Mouse (Mus musculus): Measurements from ENCODE around the gene Atxn1l.

The Atxn1l gene

DNA sequence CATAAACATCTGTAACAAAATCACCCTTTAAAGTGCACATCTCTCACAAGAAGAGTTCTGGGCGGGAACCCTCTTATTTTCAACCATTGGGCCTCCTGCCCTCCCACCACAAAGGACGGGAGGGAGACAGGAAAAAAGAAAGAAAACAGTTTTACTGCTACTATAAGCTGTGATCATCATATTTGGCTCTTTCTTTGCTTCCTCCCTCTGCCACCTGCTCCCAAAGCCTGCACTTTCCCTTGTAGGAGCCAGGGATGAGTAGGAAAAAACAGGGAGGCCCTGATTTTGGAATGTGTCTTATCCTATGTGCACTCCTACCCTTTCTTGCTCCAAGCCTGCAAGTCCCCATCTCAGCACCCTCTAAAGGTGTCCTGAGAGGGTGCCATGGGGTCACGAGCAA lies 6.5 kb downstream of the Atxn1l start:
- DNase-seq (ENCODE audit: low spot score) = no peak

- no peak for DNase-seq (ENCODE audit: low spot score)
Observed at GRCm38 (mm10) chr8:109725106-109725505, 12.4 kb downstream of the Atxn1l start.

- DNase-seq (ENCODE audit: low spot score) = no peak
Observed at GRCm38 (mm10) chr8:109714961-109715360, 22.6 kb downstream of the Atxn1l start.

- DNase-seq (ENCODE audit: low spot score) = no peak
Observed at GRCm38 (mm10) chr8:109712521-109712920, 25.0 kb downstream of the Atxn1l start.

DNA sequence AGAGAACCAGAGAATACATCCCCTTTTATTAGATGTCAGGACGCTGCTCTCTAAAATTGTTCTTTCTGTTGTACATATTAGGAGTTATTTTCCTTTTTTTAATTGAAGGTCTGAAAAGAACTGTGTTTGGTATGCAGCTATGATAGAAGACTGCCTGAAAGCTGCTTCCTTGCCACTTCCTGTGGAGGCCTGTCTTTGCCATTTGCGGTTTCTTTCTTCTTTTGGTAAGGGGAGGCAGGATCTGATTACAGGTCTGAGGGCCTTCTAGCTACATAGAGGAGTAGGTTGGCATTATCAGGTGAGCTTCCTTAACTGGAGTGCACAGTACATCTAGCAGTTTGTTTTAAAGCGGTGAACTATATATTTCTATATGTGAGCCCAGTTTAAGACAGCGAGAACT lies 29.6 kb downstream of the Atxn1l start:
- DNase-seq (ENCODE audit: low spot score) = no peak

- DNase-seq (ENCODE audit: low spot score) = peak; percentile 87
Observed at GRCm38 (mm10) chr8:109706874-109707237, 30.7 kb downstream of the Atxn1l start.

DNA sequence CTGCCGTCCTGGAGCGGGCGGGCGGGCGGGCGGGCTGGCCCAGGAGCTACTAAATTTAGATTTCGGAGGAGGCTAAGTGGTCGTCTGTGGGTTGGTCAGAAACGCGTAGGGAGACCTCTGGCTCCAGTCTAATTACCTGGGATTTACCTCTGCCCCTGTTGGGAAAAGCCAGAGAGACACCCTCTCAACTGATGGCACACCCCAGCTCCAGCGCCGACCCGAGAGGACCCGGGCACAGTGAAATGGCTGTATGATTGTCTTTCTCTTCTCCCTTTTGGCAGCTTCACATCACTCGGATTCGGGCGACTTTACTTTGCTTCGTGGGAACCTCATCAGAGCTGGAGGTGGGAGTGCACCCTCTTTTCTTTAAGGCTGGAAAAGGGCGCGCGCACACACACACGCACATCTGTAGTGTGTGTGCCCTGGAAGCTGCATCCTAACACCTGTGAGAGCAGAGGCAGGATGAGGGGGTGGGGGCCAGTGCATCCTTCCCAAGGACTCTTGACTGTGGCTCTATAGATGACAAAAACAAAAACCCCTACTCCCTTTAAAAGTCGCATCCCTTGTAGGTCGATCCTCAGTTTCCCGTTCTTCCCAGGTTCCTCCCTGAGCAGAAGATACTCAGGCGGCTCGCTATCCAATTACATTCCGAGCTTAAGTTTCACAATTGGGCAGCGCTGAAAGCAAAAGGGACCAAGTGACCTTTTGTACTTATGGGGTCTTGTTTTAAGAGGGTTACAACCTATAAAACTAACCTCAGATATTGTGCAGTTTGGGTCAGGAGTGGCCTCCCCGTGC lies 31.3 kb downstream of the Atxn1l start:
- no peak for DNase-seq (ENCODE audit: low spot score)

DNA sequence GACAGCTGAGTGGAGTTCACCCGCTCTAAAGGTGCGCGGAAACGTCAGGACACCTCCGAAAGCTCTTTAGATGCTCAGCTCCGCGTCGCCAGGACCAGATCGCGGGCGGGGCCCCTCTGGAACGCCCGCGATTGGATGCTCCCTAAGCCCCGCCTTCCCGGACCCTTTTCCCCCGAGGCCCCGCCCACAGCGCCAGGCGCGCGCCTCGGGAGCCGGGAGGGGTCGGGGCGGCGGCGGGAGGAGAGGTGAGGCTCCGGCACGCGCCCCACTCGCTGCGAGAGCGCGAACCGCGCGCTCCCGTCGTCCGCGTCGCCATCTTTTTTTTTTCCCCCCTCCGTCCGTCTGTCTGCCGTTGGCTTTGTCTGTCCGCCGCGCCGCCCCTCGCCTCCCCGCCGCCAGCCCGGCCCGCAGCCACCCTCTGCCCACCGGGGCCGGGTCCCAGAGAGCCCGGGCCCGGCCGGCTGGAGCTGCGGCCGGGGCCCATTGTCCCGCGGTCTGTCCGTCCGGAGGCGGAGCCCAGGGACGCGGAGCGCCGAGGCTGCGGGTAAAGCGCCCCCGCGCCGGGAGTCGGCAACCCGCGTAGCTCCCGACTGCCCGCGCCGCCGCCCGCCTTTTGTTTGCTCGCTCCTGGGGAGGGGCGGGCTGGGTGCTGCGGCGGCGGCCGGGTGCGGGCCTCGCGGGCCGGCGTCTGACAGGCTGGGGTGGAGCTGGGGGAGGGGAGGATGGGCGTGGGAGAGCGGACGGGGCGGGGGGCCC lies 32.0 kb downstream of the Atxn1l start, which contains the start of gene Zfp821:
Zfp821 (plus strand) TSS at position 227 of the 756 bp plus-strand sequence.
- peak; percentile 94 for DNase-seq (ENCODE audit: low spot score)

- DNase-seq (ENCODE audit: low spot score) = peak; percentile 23
Observed at GRCm38 (mm10) chr8:109704565-109705319, 32.8 kb downstream of the Atxn1l start.

- no peak for DNase-seq (ENCODE audit: low spot score)
Observed at GRCm38 (mm10) chr8:109698477-109698876, 39.1 kb downstream of the Atxn1l start.

- no peak for DNase-seq (ENCODE audit: low spot score)
Observed at GRCm38 (mm10) chr8:109697754-109698153, 39.8 kb downstream of the Atxn1l start.

GRCm38 (mm10) chr8:109694154-109694553 lies 43.4 kb downstream of the Atxn1l start:
- no peak for DNase-seq (ENCODE audit: low spot score)

GRCm38 (mm10) chr8:109693146-109693900 lies 44.2 kb downstream of the Atxn1l start, which contains the start of gene Ist1:
TSS of gene Ist1 (minus strand) at chr8:109693260.
- DNase-seq (ENCODE audit: low spot score) = peak; percentile 99

- DNase-seq (ENCODE audit: low spot score) = peak; percentile 54
Observed at GRCm38 (mm10) chr8:109692443-109693145, 44.9 kb downstream of the Atxn1l start.

GRCm38 (mm10) chr8:109691769-109692168 lies 45.8 kb downstream of the Atxn1l start:
- DNase-seq (ENCODE audit: low spot score) = no peak

DNA sequence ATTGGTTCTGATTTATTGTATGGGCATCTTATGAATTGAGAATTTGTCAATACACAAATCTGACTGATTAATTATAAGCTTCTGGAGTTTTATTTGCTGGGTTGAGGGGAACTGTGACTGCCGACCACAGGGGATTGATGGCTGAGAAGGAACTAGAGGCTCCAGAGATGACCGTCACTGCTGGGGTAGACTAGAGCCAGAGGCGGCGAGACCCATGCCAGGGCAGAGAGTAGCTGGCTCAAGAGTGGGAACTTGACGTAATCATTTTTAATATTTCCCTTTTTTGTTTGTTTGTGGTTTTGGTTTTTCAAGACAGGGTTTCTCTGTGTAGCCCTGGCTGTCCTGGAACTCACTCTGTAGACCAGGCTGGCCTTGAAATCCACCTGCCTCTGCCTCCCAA lies 50.3 kb downstream of the Atxn1l start:
- DNase-seq (ENCODE audit: low spot score) = no peak

- DNase-seq (ENCODE audit: low spot score) = no peak
Observed at GRCm38 (mm10) chr8:109682120-109682519, 55.4 kb downstream of the Atxn1l start.

DNA sequence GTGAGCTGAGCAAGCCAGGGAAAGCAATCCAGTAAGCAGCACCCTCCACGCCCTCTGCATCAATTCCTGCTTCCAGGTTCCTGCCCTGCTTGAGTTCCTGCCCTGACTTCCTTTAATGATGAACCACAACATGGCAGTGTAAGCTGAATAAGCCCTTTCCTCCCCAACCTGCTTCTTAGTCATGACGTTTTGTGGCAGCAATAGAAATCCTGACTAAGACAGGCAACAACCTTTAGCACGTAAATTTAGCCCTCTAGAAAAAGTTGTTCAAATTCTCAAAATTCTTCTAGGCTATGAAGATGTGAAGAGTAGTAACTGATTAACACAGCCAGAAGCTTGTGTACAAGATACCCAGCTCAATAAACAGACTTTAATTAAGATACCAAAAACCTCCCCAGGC lies 56.0 kb downstream of the Atxn1l start:
- no peak for DNase-seq (ENCODE audit: low spot score)
